Mouse (Mus musculus) ovary, postnatal 36 days (tissue): Measurements from ENCODE around the gene Apol11a.
"Not testable (repeated sequence)": the region's sequence is repeated elsewhere in the genome, so short reads cannot be mapped to it uniquely, and the experiment has no call there.

Source experiments
- DNase-seq: peaks from one replicate; pipeline ENCODE4 v3.0.0; 2022; ENCODE audit warnings: low spot score, mixed read lengths

Apol11a gene

DNA sequence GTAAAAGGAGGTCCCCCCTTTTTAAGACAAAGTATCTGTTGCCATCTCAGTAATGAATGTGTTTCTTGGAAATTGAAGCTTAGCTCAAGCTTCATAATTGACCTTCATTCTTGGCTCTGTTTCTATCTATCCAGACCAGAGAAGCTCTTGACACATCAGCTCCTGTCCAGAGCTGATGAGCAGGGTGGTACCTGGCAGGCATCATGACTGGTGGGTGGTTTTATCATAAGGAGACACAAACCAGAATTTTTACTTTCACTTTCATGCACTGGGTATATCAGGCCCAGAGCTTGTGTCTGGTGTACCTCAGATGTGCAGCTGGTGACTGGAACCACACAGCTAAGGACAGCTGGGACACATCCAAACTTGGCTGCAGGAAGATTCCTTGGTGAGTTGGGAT is at the start of gene Apol11a:
Gene Apol11a, plus strand, starts transcription at position 306 of the 400 bp plus-strand sequence.
- DNase-seq: not testable (repeated sequence)

GRCm38 (mm10) chr15:77474699-77475390 is 33.2 kb upstream of the Apol11a start:
- DNase-seq: not testable (repeated sequence)

- DNase-seq: not testable (repeated sequence)
Observed at GRCm38 (mm10) chr15:77476693-77477092, 31.4 kb upstream of the Apol11a start, which contains the start of gene Apol10a. Gene Apol10a (plus strand): TSS chr15:77477047.

- no peak for DNase-seq
Observed at GRCm38 (mm10) chr15:77482140-77482794, 25.8 kb upstream of the Apol11a start.

GRCm38 (mm10) chr15:77493181-77493580 is 14.9 kb upstream of the Apol11a start:
- DNase-seq: not testable (repeated sequence)

DNA sequence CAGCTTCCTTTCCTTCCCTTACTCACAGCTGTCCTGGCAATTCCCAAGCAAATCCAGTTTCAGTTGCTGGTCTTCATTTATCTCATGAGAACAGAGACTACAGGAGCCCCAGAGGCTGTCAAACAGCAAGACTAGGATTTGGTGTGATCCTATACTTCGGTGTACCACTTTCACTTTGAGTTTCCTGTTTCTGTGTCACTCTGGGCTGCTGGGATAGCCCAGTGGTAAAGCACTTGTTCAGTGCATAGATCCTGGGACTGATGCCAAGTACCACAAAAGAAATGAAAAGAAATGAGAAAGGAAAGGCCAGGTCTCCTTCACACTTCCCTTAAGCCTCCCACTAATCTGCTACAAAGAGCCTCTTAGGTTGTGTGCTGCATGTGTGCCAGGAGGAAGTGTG is 13.4 kb upstream of the Apol11a start:
- not testable (repeated sequence) for DNase-seq

- not testable (repeated sequence) for DNase-seq
Observed at GRCm38 (mm10) chr15:77520596-77520995, 12.5 kb downstream of the Apol11a start.

DNA sequence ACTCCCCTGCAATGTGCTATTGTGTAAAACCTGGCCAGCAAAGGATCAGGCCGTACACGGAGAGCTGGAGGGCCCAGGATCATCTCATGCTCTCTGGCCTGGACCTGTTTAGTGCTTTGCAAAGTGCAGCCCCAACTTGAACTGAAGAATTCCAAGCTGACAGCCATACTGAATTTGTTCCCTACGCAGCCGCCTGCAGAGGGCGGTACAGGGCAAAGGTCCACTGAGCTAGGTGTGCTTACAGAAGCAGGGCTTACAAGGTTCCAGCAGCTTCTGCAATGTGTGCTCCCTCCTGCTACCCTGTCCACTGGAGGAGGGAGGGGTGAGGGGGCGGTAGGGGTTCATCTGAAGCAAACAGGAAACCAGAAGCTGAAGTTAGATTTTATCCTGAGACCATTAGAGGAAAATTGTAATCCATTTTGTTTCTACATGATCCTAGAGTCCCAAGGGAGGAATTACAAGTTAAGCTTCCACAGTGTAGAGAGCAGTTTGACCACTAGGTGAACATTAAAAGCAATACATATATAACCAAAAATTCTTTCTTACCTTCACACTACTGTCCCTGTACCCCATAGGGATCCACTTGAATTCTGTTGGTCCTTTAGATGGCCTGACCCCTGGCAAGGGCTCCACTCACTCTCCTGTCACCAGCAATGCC is 15.2 kb downstream of the Apol11a start:
- peak; percentile 72 for DNase-seq

DNA sequence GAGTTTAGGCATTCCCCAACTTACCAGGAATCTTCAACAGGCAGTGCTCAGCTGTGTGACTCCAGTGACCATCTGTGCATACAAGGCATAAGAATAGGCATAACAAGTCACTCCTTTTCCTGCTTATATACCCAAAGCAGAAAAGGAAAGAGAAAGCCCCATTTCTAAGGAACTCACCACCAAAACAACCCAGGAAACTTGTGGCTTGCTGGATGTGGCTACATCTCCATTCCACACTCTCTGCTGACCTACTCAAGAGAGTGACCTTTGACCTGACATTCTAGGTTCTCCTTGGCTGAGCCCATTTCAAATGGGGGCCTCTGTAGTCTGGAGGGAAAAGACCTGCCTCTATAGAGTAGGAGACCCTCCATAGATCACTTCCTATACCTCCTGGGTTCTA is 25.1 kb downstream of the Apol11a start, which contains the start of gene Apol7c:
Gene Apol7c, minus strand, starts transcription at position 101 of the 400 bp plus-strand sequence.
- no peak for DNase-seq

DNA sequence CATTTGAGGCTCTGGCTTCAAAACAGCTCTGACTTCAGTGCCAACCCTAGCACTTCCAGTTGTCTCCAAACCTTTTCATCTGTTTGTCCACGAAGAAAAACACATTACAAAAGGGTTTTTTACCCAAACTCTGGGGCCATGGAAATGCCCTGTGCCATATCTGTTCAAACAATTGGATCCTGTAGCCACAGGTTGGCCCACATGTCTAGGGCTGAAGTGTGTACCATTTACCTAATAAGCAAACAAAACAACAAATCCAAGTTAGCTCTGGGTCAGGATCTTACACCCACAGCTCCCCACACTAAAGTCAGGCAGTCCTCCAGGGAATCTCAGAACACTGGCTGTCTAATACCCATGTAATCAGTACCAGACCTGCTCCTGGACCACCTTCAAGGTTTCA is 31.1 kb downstream of the Apol11a start:
- not testable (repeated sequence) for DNase-seq

DNA sequence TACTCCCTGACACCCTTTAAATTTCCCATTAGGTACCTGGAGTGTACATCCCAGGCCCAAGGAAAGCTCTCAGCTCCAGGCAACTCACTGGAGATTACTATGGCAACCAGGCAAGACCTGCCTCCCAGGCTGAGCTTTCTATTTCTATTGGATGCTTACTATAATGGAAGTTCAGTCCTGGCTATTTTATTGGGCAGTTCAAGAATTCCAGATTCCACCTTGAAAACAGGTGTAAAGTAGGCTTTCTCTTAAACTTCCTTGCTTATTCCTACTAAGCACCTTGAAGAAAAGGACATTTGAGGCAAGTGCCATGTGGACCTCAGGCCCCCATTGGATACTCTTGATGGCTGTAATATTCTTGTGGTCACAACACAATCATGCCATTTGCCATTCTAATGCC is 53.7 kb downstream of the Apol11a start, which contains the start of gene 1700025B11Rik:
Gene 1700025B11Rik, minus strand, starts transcription at position 101 of the 400 bp plus-strand sequence.
- DNase-seq: no peak

DNA sequence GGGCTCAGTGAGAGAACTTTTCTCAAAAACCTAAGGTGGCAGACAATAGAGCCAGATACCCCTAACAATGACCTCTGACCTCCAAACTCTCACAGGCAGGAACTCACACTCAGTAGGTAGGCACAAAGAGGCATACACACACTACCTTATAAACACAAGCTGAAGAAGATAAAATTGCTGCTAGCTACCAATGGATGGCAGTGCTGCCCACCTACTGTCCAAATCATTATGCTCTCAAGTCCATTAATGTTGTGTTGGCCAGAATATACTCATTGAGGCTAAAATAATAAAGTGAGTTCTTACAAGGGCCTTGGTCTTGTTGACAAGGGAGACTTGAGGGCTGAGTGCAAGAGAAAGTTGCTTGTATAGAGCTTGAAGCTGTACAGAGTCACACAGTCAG is 55.1 kb downstream of the Apol11a start:
- DNase-seq: no peak
